Mouse (Mus musculus): ENCODE results near the gene Fgd5. TPM values are rescaled to one million over a fixed set of nuclear protein-coding genes. Genes with fewer than 3 reads are reported as not detected.

The Fgd5 gene
- polyA plus RNA-seq, 2 experiments: 1.5 to 1.6 TPM

- Histone ChIP-seq H3K36me3 (replicated peaks; ENCODE audit: control insufficient read depth, insufficient read depth, low read depth) (no peaks in the 10 kb centered on the region), H3K4me1 (replicated peaks; ENCODE audit: control insufficient read depth in 2 of 2, insufficient read depth in 2 of 2, low read length in 1 of 2) (no peaks in the 10 kb centered on the region), H3K4me3 (ENCODE audit: insufficient read depth in 1 of 2, low read depth in 2 of 2, low read length in 2 of 2) (no peak overlapping the region), H3K27ac (no peak overlapping the region), H3K9me3 (ENCODE audit: control insufficient read depth, low read length) (no peaks in the 10 kb centered on the region), H3K27me3 (ENCODE audit: control insufficient read depth, insufficient read depth, low read length) (no peaks in the 10 kb centered on the region), H3K4me2 (ENCODE audit: low read depth) (no peak overlapping the region), H3K9ac (replicated peaks) (no peak overlapping the region)
- no peak for DNase-seq (ENCODE audit: low read depth in 3 of 3, low spot score in 3 of 3)
- ATAC-seq (ENCODE audit: insufficient read depth): no peak
- peak; percentile 50 for TF ChIP-seq CTCF (IDR thresholded peaks at IDR 0.05; ENCODE audit: low read depth)
- no peak for TF ChIP-seq EP300 (IDR thresholded peaks at IDR 0.05; ENCODE audit: low read depth)
- WGBS (ENCODE audit: insufficient replicate concordance): 39% methylated on average over 2 of the region's 2 CpGs
Measured at GRCm38 (mm10) chr6:92057768-92058167, 79.1 kb downstream of the Fgd5 start.

- DNase-seq (ENCODE audit: low read depth in 3 of 3, low spot score in 3 of 3) (no peak), ATAC-seq (ENCODE audit: insufficient read depth) (no peak)
- no peaks in the 10 kb centered on the region for H3K9me3 ChIP-seq (ENCODE audit: control insufficient read depth, low read length)
- no peak overlapping the region for H3K4me2 ChIP-seq (ENCODE audit: low read depth)
- 38% methylated on average over 5 of the region's 5 CpGs for WGBS (ENCODE audit: insufficient replicate concordance)
- no peaks in the 10 kb centered on the region for H3K27me3 ChIP-seq (ENCODE audit: control insufficient read depth, insufficient read depth, low read length)
- H3K36me3 ChIP-seq (replicated peaks; ENCODE audit: control insufficient read depth, insufficient read depth, low read depth): no peaks in the 10 kb centered on the region
- H3K9ac ChIP-seq (replicated peaks): no peak overlapping the region
- no peaks in the 10 kb centered on the region for H3K4me1 ChIP-seq (replicated peaks; ENCODE audit: control insufficient read depth in 2 of 2, insufficient read depth in 2 of 2, low read length in 1 of 2)
- H3K27ac ChIP-seq: no peak overlapping the region
- no peak for TF ChIP-seq EP300 (IDR thresholded peaks at IDR 0.05; ENCODE audit: low read depth)
- H3K4me3 ChIP-seq (ENCODE audit: insufficient read depth in 1 of 2, low read depth in 2 of 2, low read length in 2 of 2): no peak overlapping the region
Measured at GRCm38 (mm10) chr6:92061725-92062124, 83.0 kb downstream of the Fgd5 start.

- TF ChIP-seq EP300 (IDR thresholded peaks at IDR 0.05; ENCODE audit: low read depth) (no peak), CTCF (IDR thresholded peaks at IDR 0.05; ENCODE audit: low read depth) (no peak)
- DNase-seq (ENCODE audit: low read depth in 3 of 3, low spot score in 3 of 3) (no peak), ATAC-seq (ENCODE audit: insufficient read depth) (no peak)
- Histone ChIP-seq H3K4me2 (ENCODE audit: low read depth) (no peak overlapping the region), H3K9ac (replicated peaks) (no peak overlapping the region), H3K36me3 (replicated peaks; ENCODE audit: control insufficient read depth, insufficient read depth, low read depth) (no peaks in the 10 kb centered on the region), H3K4me3 (ENCODE audit: insufficient read depth in 1 of 2, low read depth in 2 of 2, low read length in 2 of 2) (no peak overlapping the region), H3K9me3 (ENCODE audit: control insufficient read depth, low read length) (no peaks in the 10 kb centered on the region), H3K27me3 (ENCODE audit: control insufficient read depth, insufficient read depth, low read length) (no peaks in the 10 kb centered on the region), H3K4me1 (replicated peaks; ENCODE audit: control insufficient read depth in 2 of 2, insufficient read depth in 2 of 2, low read length in 1 of 2) (no peaks in the 10 kb centered on the region), H3K27ac (no peak overlapping the region)
- 34% methylated on average over 2 of the region's 2 CpGs for WGBS (ENCODE audit: insufficient replicate concordance)
Measured at GRCm38 (mm10) chr6:92063452-92063851, 84.8 kb downstream of the Fgd5 start.

GRCm38 (mm10) chr6:92064101-92064500 is 85.4 kb downstream of the Fgd5 start:
- Histone ChIP-seq H3K4me3 (ENCODE audit: insufficient read depth in 1 of 2, low read depth in 2 of 2, low read length in 2 of 2) (no peak overlapping the region), H3K27me3 (ENCODE audit: control insufficient read depth, insufficient read depth, low read length) (no peaks in the 10 kb centered on the region), H3K36me3 (replicated peaks; ENCODE audit: control insufficient read depth, insufficient read depth, low read depth) (no peaks in the 10 kb centered on the region), H3K9ac (replicated peaks) (no peak overlapping the region), H3K27ac (no peak overlapping the region), H3K9me3 (ENCODE audit: control insufficient read depth, low read length) (no peaks in the 10 kb centered on the region), H3K4me2 (ENCODE audit: low read depth) (no peak overlapping the region), H3K4me1 (replicated peaks; ENCODE audit: control insufficient read depth in 2 of 2, insufficient read depth in 2 of 2, low read length in 1 of 2) (no peaks in the 10 kb centered on the region)
- WGBS (ENCODE audit: insufficient replicate concordance): 67% methylated on average over 10 of the region's 10 CpGs
- ATAC-seq (ENCODE audit: insufficient read depth) (no peak), DNase-seq (ENCODE audit: low read depth in 3 of 3, low spot score in 3 of 3) (no peak)
- TF ChIP-seq CTCF (IDR thresholded peaks at IDR 0.05; ENCODE audit: low read depth): no peak
- TF ChIP-seq EP300 (IDR thresholded peaks at IDR 0.05; ENCODE audit: low read depth): no peak

- Histone ChIP-seq H3K36me3 (replicated peaks; ENCODE audit: control insufficient read depth, insufficient read depth, low read depth) (no peaks in the 10 kb centered on the region), H3K4me2 (ENCODE audit: low read depth) (no peak overlapping the region), H3K4me3 (ENCODE audit: insufficient read depth in 1 of 2, low read depth in 2 of 2, low read length in 2 of 2) (no peak overlapping the region), H3K9ac (replicated peaks) (no peak overlapping the region), H3K27ac (no peak overlapping the region), H3K4me1 (replicated peaks; ENCODE audit: control insufficient read depth in 2 of 2, insufficient read depth in 2 of 2, low read length in 1 of 2) (no peaks in the 10 kb centered on the region), H3K27me3 (ENCODE audit: control insufficient read depth, insufficient read depth, low read length) (no peaks in the 10 kb centered on the region), H3K9me3 (ENCODE audit: control insufficient read depth, low read length) (no peaks in the 10 kb centered on the region)
- ATAC-seq (ENCODE audit: insufficient read depth) (peak; percentile 15; the same call in 1 of the 2 replicates), DNase-seq (ENCODE audit: low read depth in 3 of 3, low spot score in 3 of 3) (peak in 2 of 3 experiments; percentile 12 to 16)
- WGBS (ENCODE audit: insufficient replicate concordance): 45% methylated on average over 12 of the region's 12 CpGs
- TF ChIP-seq CTCF (IDR thresholded peaks at IDR 0.05; ENCODE audit: low read depth): peak; percentile 85
- no peak for TF ChIP-seq EP300 (IDR thresholded peaks at IDR 0.05; ENCODE audit: low read depth)
Measured at GRCm38 (mm10) chr6:92065721-92066496, 87.2 kb downstream of the Fgd5 start.

All from liver, embryonic 14.5 days (tissue).